Mouse (Mus musculus) liver, embryonic 14.5 days (tissue): ENCODE results near the gene Gm11037. TPM values are rescaled to one million over a fixed set of nuclear protein-coding genes. Genes with fewer than 3 reads are reported as not detected.

Experiments
- ATAC-seq: fragments of 200-750 bp; cut with Nextera tagmentation; 2 replicates; pipeline ENCODE4 v1.8.0; 2017; ENCODE audit warnings: moderate number of reproducible peaks, mild to moderate bottlenecking, moderate library complexity; ENCODE audit not compliant: insufficient read depth
- DNase-seq, 3 experiments: peaks; one replicate each; pipeline ENCODE4 v3.0.0-alpha.2; 2012 to 2013; ENCODE audit warnings: low read depth in 3 of 3, low spot score in 3 of 3
- H3K27ac ChIP-seq: fragments of 300-500 bp; sonication (generic); 2 replicates; pipeline ENCODE4 v1.5.1; 2014; ENCODE audit warnings: moderate library complexity, mild to moderate bottlenecking, control low read depth, inconsistent platforms
- H3K27me3 ChIP-seq: fragments of 300-500 bp; sonication (generic); 2 replicates; pipeline ENCODE4 v1.6.1; 2014; ENCODE audit warnings: mild to moderate bottlenecking, low read length, moderate library complexity; ENCODE audit not compliant: control insufficient read depth, insufficient read depth
- H3K36me3 ChIP-seq: fragments of 300-500 bp; sonication (generic); replicated peaks from 2 replicates; pipeline ENCODE4 v1.6.1; 2014; ENCODE audit warnings: low read depth; ENCODE audit not compliant: control insufficient read depth, insufficient read depth
- H3K4me1 ChIP-seq, 2 experiments: fragments of 200-500 bp in 1 of 2; fragments of 300-500 bp in 1 of 2; sonication (generic) in 1 of 2; replicated peaks; 2 replicates each; pipeline ENCODE4 v1.6.1; 2012 to 2014; ENCODE audit warnings: antibody characterized with exemption in 1 of 2, inconsistent platforms in 1 of 2, low read length in 1 of 2; ENCODE audit not compliant: control insufficient read depth in 2 of 2, insufficient read depth in 2 of 2
- H3K4me2 ChIP-seq: fragments of 300-500 bp; sonication (generic); 2 replicates; pipeline ENCODE4 v1.6.1; 2014; ENCODE audit warnings: low read depth, mild to moderate bottlenecking, control low read depth, moderate library complexity
- H3K4me3 ChIP-seq, 2 experiments: fragments of 200-500 bp in 1 of 2; fragments of 300-500 bp in 1 of 2; sonication (generic) in 1 of 2; 2 replicates each; pipeline ENCODE4 v1.5.1; 2012 to 2014; ENCODE audit warnings: low read depth in 2 of 2, low read length in 2 of 2, mild to moderate bottlenecking in 2 of 2, control low read depth in 1 of 2, inconsistent platforms in 1 of 2, moderate library complexity in 1 of 2; ENCODE audit not compliant: insufficient read depth in 1 of 2
- H3K9ac ChIP-seq: fragments of 300-500 bp; sonication (generic); replicated peaks from 2 replicates; pipeline ENCODE4 v1.6.1; 2014; ENCODE audit warnings: mild to moderate bottlenecking, control low read depth, moderate library complexity
- H3K9me3 ChIP-seq: fragments of 300-500 bp; sonication (generic); 2 replicates; pipeline ENCODE4 v1.6.1; 2016; ENCODE audit warnings: low read length, mixed read lengths; ENCODE audit not compliant: control insufficient read depth
- CTCF ChIP-seq: IDR thresholded peaks from 2 replicates; pipeline ENCODE4 v1.5.1; 2016; ENCODE audit warnings: antibody characterized with exemption, low read depth, control low read depth
- EP300 ChIP-seq: IDR thresholded peaks from 2 replicates; pipeline ENCODE4 v1.6.1; 2016; ENCODE audit warnings: antibody characterized with exemption, low read depth
- WGBS: fragments of 180-500 bp; shearing (Covaris S2); extraction: QIAGEN DNeasy Blood & Tissue Kit; methylation state at CpG from one replicate; pipeline ENCODE4 v1.1.7; 2014; ENCODE audit not compliant: insufficient replicate concordance; 5-methylcytosine and 5-hydroxymethylcytosine counted together
- polyA plus RNA-seq, 2 experiments: library from polyadenylated mRNA; depleted of rRNA in 1 of 2; stranded (reverse) in 1 of 2; unstranded in 1 of 2; fragments of >200 nt; fragmentation: Nextera tagmentation in 1 of 2; extraction: Ambion mirVana in 1 of 2; gene quantifications; 2 replicates each; pipeline versions ENCODE4 v1.2.1 to v1.2.3; 2012 to 2014

The Gm11037 gene
- polyA plus RNA-seq, 2 experiments, result not detected

DNA sequence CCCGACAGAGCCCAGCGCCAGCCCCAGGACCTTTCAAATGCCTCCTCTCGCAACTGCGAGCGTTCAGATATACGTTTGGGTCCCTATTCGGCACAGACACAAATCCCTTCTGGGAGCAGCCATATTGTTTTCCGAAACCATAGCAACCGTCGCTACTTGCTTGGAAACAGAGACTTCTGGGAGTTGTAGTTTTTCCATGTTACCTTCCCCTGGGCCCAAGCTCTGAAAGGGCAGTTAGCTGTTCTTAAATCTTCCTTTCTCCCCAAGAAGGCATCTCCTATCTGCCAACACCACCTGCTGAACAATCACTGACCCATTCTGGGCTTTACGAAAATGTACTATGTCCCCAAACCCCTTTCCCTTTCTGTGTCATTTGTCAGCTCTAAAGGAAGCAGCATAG is 41.4 kb downstream of the Gm11037 start:
- peaks cover 48% of the 10 kb centered on the region for H3K27me3 ChIP-seq
- H3K4me1 ChIP-seq, result peaks cover 22 to 24% of the 10 kb centered on the region in 2 experiments
- H3K4me2 ChIP-seq, result peak overlapping the region; percentile 59
- TF ChIP-seq EP300 (no peak), CTCF (no peak)
- no peaks in the 10 kb centered on the region for H3K9me3 ChIP-seq
- H3K9ac ChIP-seq, result no peak overlapping the region; the same call in 1 of the 2 replicates
- DNase-seq, result peak; percentile 68 to 74 (median 71)
- no peaks in the 10 kb centered on the region; the same call in 1 of the 2 replicates for H3K36me3 ChIP-seq
- peak; percentile 22; the same call in 1 of the 2 replicates for ATAC-seq
- no peak overlapping the region for H3K27ac ChIP-seq
- peak overlapping the region; percentile 32 to 41; a peak in 3 of 4 replicates for H3K4me3 ChIP-seq
- 2% methylated on average over 11 of the region's 11 CpGs for WGBS

DNA sequence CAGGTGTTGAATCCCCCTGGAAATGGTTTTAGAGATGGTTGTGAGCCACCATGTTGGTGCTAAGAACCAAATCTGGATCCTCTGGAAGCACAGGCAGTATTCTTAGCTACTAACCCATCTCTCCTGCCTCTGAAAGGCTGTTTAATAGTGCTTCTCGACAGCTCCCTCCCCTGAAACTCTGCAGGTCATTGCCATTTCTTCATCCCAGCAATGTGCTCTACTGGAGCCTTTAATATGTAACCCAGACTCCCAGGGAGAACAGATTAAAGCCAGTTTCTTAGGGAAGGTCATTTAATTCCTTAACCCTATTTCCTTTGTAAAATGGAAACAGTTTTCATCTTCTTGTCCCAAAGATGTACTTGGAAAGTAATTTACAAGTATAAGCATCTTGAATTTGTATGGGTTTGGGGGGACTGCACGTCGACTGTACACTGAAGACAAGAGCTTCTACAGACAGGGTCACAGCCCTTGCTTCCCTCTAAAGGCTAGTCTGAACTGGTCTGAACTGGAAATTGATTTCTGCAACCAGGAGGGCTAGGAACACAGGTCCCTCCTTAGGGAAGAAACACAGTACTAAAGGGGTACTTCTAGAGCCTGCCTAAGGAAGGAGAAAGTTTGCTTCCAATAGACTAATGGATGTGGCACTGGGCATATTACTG is 42.1 kb downstream of the Gm11037 start:
- H3K4me2 ChIP-seq, result no peak overlapping the region

DNA sequence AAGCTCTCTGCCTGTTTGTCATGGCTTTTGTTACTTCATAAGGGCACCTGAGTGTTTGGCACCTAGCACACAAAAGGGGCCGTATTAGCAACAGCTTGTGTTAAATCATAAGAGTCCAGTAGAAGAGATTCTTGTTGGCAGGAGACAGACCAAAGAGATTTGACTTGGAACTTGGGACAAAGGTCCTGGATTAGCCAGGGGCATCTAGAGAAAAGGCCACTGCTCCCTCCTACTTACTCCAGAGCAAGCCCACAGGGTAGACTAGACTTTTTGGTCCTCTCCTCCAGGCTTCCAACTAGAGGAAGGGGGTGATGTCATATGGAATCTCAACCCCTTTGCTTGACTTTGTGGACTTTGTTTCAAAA is 42.6 kb downstream of the Gm11037 start:
- WGBS, result 93% methylated on average over 1 of the region's 1 CpGs
- no peak for ATAC-seq

More for the DNA sequence above, 42.1 kb downstream of the Gm11037 start:
- peaks cover 41% of the 10 kb centered on the region for H3K27me3 ChIP-seq
- DNase-seq (no peak), ATAC-seq (no peak)
- H3K27ac ChIP-seq, result no peak overlapping the region
- peaks cover 24 to 25% of the 10 kb centered on the region in 2 experiments for H3K4me1 ChIP-seq
- TF ChIP-seq CTCF (no peak), EP300 (no peak)
- WGBS, result 73% methylated on average over 3 of the region's 3 CpGs
- no peak overlapping the region for H3K4me3 ChIP-seq
- no peak overlapping the region for H3K9ac ChIP-seq
- no peaks in the 10 kb centered on the region; the same call in 1 of the 2 replicates for H3K36me3 ChIP-seq
- no peaks in the 10 kb centered on the region for H3K9me3 ChIP-seq

DNA sequence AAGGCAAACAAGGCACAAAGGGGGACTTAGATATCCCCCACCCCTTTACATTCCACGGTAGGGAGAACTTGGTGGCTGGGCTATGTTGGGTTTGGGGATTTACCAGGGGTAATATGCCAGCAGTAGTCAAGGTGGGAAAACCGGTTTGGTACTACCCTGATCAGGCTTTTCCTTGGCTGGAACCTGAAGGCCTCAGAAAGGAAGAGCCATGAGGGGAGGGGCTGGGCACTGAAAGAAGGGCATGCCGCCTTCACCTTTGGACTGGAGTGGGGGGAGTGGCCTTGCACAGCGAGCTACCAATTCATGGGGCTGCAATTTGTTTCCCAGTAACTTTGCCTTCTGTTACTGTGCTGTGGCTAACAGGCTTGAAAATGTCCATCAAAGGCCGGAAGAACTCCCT is 43.2 kb downstream of the Gm11037 start:
- no peak for DNase-seq
- Histone ChIP-seq H3K4me2 (peak overlapping the region; percentile 13), H3K9ac (no peak overlapping the region), H3K27me3 (peaks cover 30% of the 10 kb centered on the region), H3K36me3 (no peaks in the 10 kb centered on the region; the same call in 1 of the 2 replicates), H3K4me1 (peaks cover 26 to 30% of the 10 kb centered on the region in 2 experiments), H3K27ac (no peak overlapping the region), H3K9me3 (no peaks in the 10 kb centered on the region), H3K4me3 (no peak overlapping the region)
- ATAC-seq, result no peak
- 68% methylated on average over 5 of the region's 5 CpGs for WGBS
- TF ChIP-seq EP300, result no peak
- no peak for TF ChIP-seq CTCF

More for the DNA sequence above, 42.6 kb downstream of the Gm11037 start:
- Histone ChIP-seq H3K9ac (no peak overlapping the region), H3K9me3 (no peaks in the 10 kb centered on the region), H3K4me1 (peaks cover 26 to 27% of the 10 kb centered on the region in 2 experiments), H3K36me3 (no peaks in the 10 kb centered on the region; the same call in 1 of the 2 replicates), H3K27ac (no peak overlapping the region), H3K27me3 (peaks cover 36% of the 10 kb centered on the region), H3K4me3 (no peak overlapping the region), H3K4me2 (no peak overlapping the region)
- DNase-seq, result no peak
- no peak for TF ChIP-seq EP300
- no peak for TF ChIP-seq CTCF

DNA sequence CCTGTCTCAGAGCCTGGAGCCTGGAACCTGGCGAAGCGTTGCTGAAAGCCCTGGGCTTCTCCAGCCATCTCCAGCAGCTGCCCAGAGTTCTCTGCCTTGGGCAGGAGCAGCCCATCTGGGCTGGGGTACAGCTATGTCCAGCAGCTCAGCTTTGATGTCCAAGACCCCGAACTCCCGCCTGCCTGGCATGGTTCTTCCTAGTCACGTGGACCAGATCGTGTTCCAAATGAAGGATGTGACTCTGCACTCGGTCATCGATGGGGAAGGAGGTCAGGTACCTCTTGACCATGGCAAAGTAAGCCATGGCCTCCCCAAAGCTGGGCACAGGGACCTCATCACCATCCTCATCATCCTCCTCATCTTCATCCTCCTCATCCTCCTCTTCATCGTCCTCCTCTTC is 44.6 kb downstream of the Gm11037 start:
- DNase-seq (no peak), ATAC-seq (no peak)
- peak overlapping the region; percentile 96 for H3K4me2 ChIP-seq
- H3K4me3 ChIP-seq, result peak overlapping the region; percentile 80 to 92
- H3K4me1 ChIP-seq, result peaks cover 24 to 30% of the 10 kb centered on the region in 2 experiments
- no peaks in the 10 kb centered on the region for H3K9me3 ChIP-seq
- WGBS, result 82% methylated on average over 9 of the region's 9 CpGs
- H3K36me3 ChIP-seq, result no peaks in the 10 kb centered on the region; the same call in 1 of the 2 replicates
- peaks cover 16% of the 10 kb centered on the region for H3K27me3 ChIP-seq
- H3K9ac ChIP-seq, result peak overlapping the region; percentile 12; the same call in 1 of the 2 replicates
- H3K27ac ChIP-seq, result no peak overlapping the region
- TF ChIP-seq EP300, result no peak
- no peak for TF ChIP-seq CTCF
